Mouse (Mus musculus): ENCODE data around the gene Ebp. TPM values are rescaled to one million over a fixed set of nuclear protein-coding genes. Genes with fewer than 3 reads are reported as not detected.

The Ebp gene
- polyA plus RNA-seq, 1 experiment from 2014 or later, result 24.4 TPM

DNA sequence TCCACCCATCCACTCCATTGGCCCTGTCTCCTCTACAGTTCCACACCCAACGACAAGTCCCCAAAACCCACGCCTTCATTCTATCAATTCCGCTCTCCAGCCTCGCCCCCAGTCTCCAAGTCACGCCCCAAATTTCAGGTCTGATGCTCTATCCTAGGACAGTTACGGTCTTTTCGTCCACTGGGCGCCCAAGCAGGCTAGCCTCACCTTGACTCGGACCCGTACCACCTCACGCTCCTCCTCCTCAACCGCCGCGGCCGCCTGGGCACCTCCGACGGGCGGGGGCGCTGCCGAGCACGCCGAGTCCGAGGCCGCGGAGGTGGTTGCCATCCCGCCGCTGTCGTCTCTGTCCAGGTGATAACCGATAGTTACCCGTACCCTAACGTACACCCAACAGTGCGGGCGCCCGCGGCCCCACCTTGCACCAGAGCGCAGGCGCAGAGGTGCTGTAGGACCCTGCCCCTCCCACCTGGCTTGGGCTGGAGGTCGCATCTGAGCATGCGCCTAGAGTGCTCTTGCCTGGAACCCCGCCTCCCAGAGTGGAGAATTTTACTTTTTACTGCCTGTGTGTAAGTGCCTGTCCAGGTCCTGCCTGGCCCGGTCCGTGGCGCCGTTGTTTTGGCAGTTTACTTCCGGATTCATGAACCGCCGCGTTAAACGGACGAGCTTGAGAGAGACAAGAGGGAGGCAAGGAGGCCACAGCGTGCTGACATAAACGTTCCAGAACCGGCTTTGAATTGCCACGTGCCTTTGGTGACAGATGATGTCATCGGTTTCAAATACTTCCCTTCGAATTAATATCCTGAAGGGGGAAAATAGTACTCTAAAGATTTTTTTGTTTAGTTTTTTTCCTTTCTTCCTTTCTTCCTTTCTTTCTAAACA lies 17.6 kb downstream of the Ebp start, which contains the start of gene Tbc1d25:
Gene Tbc1d25, minus strand, starts transcription at position 678 of the 882 bp plus-strand sequence.
- Histone ChIP-seq H3K4me1 (ENCODE audit: control insufficient read depth, insufficient read depth, low read length) (no peaks in the 10 kb centered on the region), H3K36me3 (ENCODE audit: control insufficient read depth, insufficient read depth, low read length) (no peaks in the 10 kb centered on the region), H3K9ac (ENCODE audit: low read depth, low read length) (peak within 1 kb of the TSS; percentile 69), H3K9me3 (replicated peaks; ENCODE audit: control insufficient read depth, low read length) (no peaks in the 10 kb centered on the region), H3K27me3 (ENCODE audit: control insufficient read depth, insufficient read depth, low read length) (no peaks in the 10 kb centered on the region), H3K27ac (ENCODE audit: low read depth, low read length) (peak within 1 kb of the TSS; percentile 64; the same call in 1 of the 2 replicates), H3K4me2 (peak within 1 kb of the TSS; percentile 61), H3K4me3 (ENCODE audit: low read depth, low read length) (peak within 1 kb of the TSS; percentile 61)
- ATAC-seq (replicated peaks; ENCODE audit: insufficient number of reproducible peaks, low FRiP score, low TSS enrichment), result peak; percentile 95
- WGBS (ENCODE audit: insufficient replicate concordance), result 11% methylated on average over 55 of the region's 56 CpGs

DNA sequence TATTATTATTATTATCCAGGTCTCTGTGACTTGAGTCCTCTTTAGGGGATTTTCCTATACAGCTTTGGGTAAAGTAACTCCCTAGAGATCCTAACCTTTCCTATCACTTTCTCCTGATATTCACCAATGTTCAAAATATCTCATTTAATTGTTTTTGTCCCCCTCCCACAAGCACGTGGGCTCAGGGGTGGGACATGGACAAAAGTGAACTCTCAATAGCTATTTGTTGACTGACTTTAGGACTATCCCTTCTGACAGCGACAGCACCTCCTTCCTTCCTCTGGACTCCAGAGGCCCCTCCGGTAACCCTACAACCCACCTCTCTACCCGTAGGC lies 18.2 kb downstream of the Ebp start:
- no peak overlapping the region for H3K27ac ChIP-seq (ENCODE audit: low read depth, low read length)
- peak overlapping the region; percentile 69 for H3K9ac ChIP-seq (ENCODE audit: low read depth, low read length)
- no peaks in the 10 kb centered on the region for H3K27me3 ChIP-seq (ENCODE audit: control insufficient read depth, insufficient read depth, low read length)
- H3K4me2 ChIP-seq, result peak overlapping the region; percentile 61
- peak overlapping the region; percentile 61 for H3K4me3 ChIP-seq (ENCODE audit: low read depth, low read length)
- H3K4me1 ChIP-seq (ENCODE audit: control insufficient read depth, insufficient read depth, low read length), result no peaks in the 10 kb centered on the region
- no peak; the same call in 1 of the 2 replicates for ATAC-seq (replicated peaks; ENCODE audit: insufficient number of reproducible peaks, low FRiP score, low TSS enrichment)
- WGBS (ENCODE audit: insufficient replicate concordance), result 21% methylated on average over 4 of the region's 4 CpGs
- H3K36me3 ChIP-seq (ENCODE audit: control insufficient read depth, insufficient read depth, low read length), result no peaks in the 10 kb centered on the region
- H3K9me3 ChIP-seq (replicated peaks; ENCODE audit: control insufficient read depth, low read length), result no peaks in the 10 kb centered on the region

DNA sequence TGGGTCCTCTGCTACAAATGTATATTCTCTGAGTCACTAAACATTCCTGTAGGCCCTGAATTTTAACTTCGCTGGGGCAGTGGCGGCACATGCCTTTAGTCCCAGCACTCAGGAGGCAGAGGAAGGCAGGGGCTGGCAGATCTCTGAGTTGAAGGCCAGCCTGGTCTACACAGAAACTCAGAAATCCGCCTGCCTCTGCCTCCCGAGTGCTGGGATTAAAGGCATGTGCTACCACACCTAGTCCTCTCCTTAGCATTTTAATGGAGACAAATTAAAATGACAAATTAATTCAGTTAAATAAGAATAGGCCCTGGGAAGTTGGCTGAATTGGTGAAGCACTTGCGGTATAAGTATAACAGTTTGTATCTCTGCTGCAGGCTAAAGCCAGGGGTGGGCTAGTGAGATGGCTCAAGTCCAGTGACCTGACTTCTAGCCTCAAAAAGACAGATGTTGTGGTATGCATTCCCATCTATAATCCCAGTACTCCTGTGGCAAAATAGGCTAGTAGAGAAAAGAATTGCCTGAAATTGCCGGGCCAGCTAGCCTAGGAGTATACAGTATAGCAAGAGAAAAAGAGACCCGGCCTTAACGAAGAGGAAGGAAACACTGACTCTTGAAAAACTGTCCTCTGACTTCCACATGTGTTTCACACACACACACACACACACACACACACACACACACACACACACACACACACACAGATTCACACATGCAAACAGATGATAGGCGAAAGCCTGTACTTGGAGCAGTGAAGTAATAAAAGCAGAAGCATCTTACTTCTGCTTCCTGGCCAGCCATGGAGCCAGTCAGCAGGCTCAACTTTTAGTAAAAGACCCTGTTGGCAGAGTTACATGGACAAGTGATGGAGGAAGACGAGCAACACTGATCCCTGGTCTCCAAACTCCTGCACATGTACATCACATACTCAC lies 25.3 kb downstream of the Ebp start:
- H3K27me3 ChIP-seq (ENCODE audit: control insufficient read depth, insufficient read depth, low read length), result no peaks in the 10 kb centered on the region
- H3K4me1 ChIP-seq (ENCODE audit: control insufficient read depth, insufficient read depth, low read length), result no peaks in the 10 kb centered on the region
- H3K9ac ChIP-seq (ENCODE audit: low read depth, low read length), result no peak overlapping the region
- WGBS (ENCODE audit: insufficient replicate concordance), result 84% methylated on average over 9 of the region's 10 CpGs
- no peak overlapping the region for H3K27ac ChIP-seq (ENCODE audit: low read depth, low read length)
- no peaks in the 10 kb centered on the region for H3K36me3 ChIP-seq (ENCODE audit: control insufficient read depth, insufficient read depth, low read length)
- ATAC-seq (replicated peaks; ENCODE audit: insufficient number of reproducible peaks, low FRiP score, low TSS enrichment), result no peak
- no peaks in the 10 kb centered on the region for H3K9me3 ChIP-seq (replicated peaks; ENCODE audit: control insufficient read depth, low read length)
- H3K4me3 ChIP-seq (ENCODE audit: low read depth, low read length), result no peak overlapping the region
- H3K4me2 ChIP-seq, result no peak overlapping the region

DNA sequence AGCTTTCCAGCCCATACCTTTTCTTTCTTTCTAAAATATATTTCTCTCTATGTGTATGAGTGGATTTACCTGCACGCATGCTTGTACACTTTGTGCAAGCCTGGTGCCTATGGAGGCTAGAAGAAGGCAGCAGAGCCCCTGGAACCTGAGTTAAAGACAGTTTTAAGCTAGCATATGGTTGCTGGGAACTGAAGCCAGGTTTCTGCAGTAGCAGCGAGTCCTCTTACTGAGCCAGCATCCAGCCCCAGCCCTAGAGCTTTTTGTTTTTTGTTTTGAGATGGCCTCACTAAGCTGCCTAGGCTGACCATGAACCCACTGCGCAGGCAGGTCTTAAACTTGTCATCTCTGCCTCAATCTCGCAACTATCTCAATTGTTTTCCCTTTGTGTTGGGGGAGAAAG lies 28.8 kb downstream of the Ebp start:
- H3K9ac ChIP-seq (ENCODE audit: low read depth, low read length), result no peak overlapping the region
- WGBS (ENCODE audit: insufficient replicate concordance), result 85% methylated on average over 4 of the region's 4 CpGs
- no peak overlapping the region for H3K4me3 ChIP-seq (ENCODE audit: low read depth, low read length)
- H3K4me1 ChIP-seq (ENCODE audit: control insufficient read depth, insufficient read depth, low read length), result no peaks in the 10 kb centered on the region
- no peaks in the 10 kb centered on the region for H3K27me3 ChIP-seq (ENCODE audit: control insufficient read depth, insufficient read depth, low read length)
- no peak overlapping the region for H3K4me2 ChIP-seq
- no peaks in the 10 kb centered on the region for H3K36me3 ChIP-seq (ENCODE audit: control insufficient read depth, insufficient read depth, low read length)
- ATAC-seq (replicated peaks; ENCODE audit: insufficient number of reproducible peaks, low FRiP score, low TSS enrichment), result no peak
- no peak overlapping the region for H3K27ac ChIP-seq (ENCODE audit: low read depth, low read length)
- no peaks in the 10 kb centered on the region for H3K9me3 ChIP-seq (replicated peaks; ENCODE audit: control insufficient read depth, low read length)

DNA sequence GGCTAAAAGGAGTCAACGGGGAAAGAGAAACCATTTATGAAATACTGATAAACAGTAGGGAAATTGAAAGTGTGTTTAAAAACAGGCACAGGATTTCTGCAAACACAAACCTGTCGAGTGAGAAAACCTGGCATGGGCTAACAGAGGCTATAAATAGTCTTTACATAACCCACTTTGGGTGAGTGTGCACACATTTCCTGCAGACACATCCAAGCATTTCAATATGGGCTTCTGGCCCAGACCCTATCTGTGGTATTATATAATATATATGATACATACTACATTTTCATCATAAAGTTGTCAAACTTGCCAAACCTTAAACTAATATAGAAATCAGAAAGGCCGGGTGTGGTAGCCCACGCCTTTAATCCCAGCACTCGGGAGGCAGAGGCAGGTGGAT lies 30.2 kb downstream of the Ebp start:
- H3K4me3 ChIP-seq (ENCODE audit: low read depth, low read length), result no peak overlapping the region
- no peaks in the 10 kb centered on the region for H3K36me3 ChIP-seq (ENCODE audit: control insufficient read depth, insufficient read depth, low read length)
- ATAC-seq (replicated peaks; ENCODE audit: insufficient number of reproducible peaks, low FRiP score, low TSS enrichment), result no peak
- 77% methylated on average over 5 of the region's 5 CpGs for WGBS (ENCODE audit: insufficient replicate concordance)
- no peaks in the 10 kb centered on the region for H3K4me1 ChIP-seq (ENCODE audit: control insufficient read depth, insufficient read depth, low read length)
- H3K9ac ChIP-seq (ENCODE audit: low read depth, low read length), result no peak overlapping the region
- no peak overlapping the region for H3K27ac ChIP-seq (ENCODE audit: low read depth, low read length)
- H3K27me3 ChIP-seq (ENCODE audit: control insufficient read depth, insufficient read depth, low read length), result no peaks in the 10 kb centered on the region
- H3K4me2 ChIP-seq, result no peak overlapping the region
- no peaks in the 10 kb centered on the region for H3K9me3 ChIP-seq (replicated peaks; ENCODE audit: control insufficient read depth, low read length)

DNA sequence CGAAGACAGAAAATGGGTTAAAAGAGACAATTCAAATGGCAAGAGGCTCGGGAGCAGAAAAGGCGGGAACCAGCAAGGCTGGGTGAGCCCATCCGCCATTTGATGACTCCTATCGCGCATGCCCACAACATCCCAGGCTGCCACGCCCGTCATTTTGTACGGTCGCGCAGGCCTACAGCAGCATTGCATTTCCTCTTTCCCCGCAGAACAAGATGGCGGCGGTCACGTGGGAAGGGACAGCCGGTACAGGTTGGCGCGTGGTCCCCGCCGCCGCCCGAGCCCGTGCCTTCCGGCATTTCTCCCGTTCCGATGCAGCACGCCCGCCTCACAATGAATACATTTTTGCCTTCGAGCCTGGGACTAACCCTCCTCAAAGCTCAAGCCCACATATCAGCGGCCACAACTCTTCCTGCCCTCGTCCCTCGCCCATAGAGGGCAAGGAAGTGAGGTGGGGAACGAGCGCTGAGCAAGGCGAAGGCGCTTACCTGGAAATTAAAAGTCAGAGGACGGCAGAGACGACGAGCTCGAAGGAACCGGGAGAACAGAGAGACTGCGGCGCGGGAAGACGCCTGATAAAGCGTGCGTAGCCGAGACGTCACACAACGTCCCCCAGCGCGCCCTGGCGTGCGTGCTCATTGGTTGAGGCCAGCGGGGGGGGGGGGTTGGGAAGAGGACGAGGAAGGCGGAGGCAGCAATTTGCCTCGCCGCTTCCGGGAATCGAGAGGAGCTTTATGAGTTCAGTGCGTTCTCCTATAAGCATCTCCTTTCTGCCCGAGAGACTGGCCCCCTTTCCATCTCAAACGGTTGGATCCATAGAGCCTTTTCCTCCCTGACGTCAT lies 47.9 kb downstream of the Ebp start, which contains the start of gene Rbm3:
Gene Rbm3, minus strand, starts transcription at position 728 of the 839 bp plus-strand sequence.
- H3K27me3 ChIP-seq (ENCODE audit: control insufficient read depth, insufficient read depth, low read length), result no peaks in the 10 kb centered on the region
- peak within 1 kb of the TSS; percentile 74 for H3K4me2 ChIP-seq
- H3K4me1 ChIP-seq (ENCODE audit: control insufficient read depth, insufficient read depth, low read length), result peaks cover 5% of the 10 kb centered on the region; the same call in 1 of the 2 replicates
- H3K4me3 ChIP-seq (ENCODE audit: low read depth, low read length), result peak within 1 kb of the TSS; percentile 67
- H3K36me3 ChIP-seq (ENCODE audit: control insufficient read depth, insufficient read depth, low read length), result peaks cover 5% of the 10 kb centered on the region; the same call in 1 of the 2 replicates
- peak within 1 kb of the TSS; percentile 98 for H3K27ac ChIP-seq (ENCODE audit: low read depth, low read length)
- ATAC-seq (replicated peaks; ENCODE audit: insufficient number of reproducible peaks, low FRiP score, low TSS enrichment), result peak; percentile 90
- peak within 1 kb of the TSS; percentile 87 for H3K9ac ChIP-seq (ENCODE audit: low read depth, low read length)
- 18% methylated on average over 65 of the region's 65 CpGs for WGBS (ENCODE audit: insufficient replicate concordance)
- H3K9me3 ChIP-seq (replicated peaks; ENCODE audit: control insufficient read depth, low read length), result no peaks in the 10 kb centered on the region

DNA sequence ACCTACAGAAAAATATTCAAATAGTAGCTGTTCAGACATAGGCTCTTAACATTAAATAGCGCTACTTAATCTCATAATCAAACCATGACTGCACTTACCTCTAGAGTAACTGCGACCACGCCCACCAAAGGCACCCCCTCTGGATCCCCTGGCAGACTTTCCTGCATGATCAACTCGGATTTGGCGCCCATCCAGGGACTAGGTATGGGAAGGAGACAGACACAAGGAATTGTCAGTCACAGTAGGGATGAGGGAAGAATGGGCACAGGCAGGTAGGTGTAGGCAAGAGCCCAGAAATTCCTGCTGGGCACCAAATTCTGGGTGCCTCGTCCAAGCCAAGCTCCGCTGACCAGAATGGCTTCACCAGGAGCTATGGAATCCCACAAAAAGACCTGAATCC lies 49.6 kb downstream of the Ebp start:
- Histone ChIP-seq H3K4me3 (ENCODE audit: low read depth, low read length) (peak overlapping the region; percentile 67), H3K27ac (ENCODE audit: low read depth, low read length) (0 out of 2 replicates have a peak overlapping the region, but pooled peaks have one; percentile 15)
- ATAC-seq (replicated peaks; ENCODE audit: insufficient number of reproducible peaks, low FRiP score, low TSS enrichment), result no peak

More for the DNA sequence above, 49.6 kb downstream of the Ebp start:
- Histone ChIP-seq H3K27me3 (ENCODE audit: control insufficient read depth, insufficient read depth, low read length) (no peaks in the 10 kb centered on the region), H3K36me3 (ENCODE audit: control insufficient read depth, insufficient read depth, low read length) (peaks cover 5% of the 10 kb centered on the region; the same call in 1 of the 2 replicates), H3K9ac (ENCODE audit: low read depth, low read length) (peak overlapping the region; percentile 87; the same call in 1 of the 2 replicates), H3K4me2 (peak overlapping the region; percentile 74), H3K4me1 (ENCODE audit: control insufficient read depth, insufficient read depth, low read length) (peaks cover 5% of the 10 kb centered on the region; the same call in 1 of the 2 replicates), H3K9me3 (replicated peaks; ENCODE audit: control insufficient read depth, low read length) (no peaks in the 10 kb centered on the region)
- WGBS (ENCODE audit: insufficient replicate concordance), result 80% methylated on average over 7 of the region's 7 CpGs
